Comparison of ENCODE assay signal across 24 mouse cellular contexts in genomic region chr14:13578101-13578500, GRCm38 (mm10).
DNase-seq lines count a peak whose midpoint lies in the region; ATAC-seq and TF ChIP-seq lines count a peak whose summit lies in the region.
"Had no signal": no experiment of that assay in that cellular context is flagged by ENCODE, and none has a peak within 500 bp of the region (broad histone marks: within the 10 kb centered on the region; RNA-seq: fewer than 3 reads in every experiment).

No protein-coding gene starts in this region.

- no peaks in the 10 kb centered on the region for H3K27me3 ChIP-seq in kidney, embryonic 14.5 days (ENCODE audit: control insufficient read depth, insufficient read depth, low read length)
- no peaks in the 10 kb centered on the region for H3K27me3 ChIP-seq in heart, embryonic 12.5 days (replicated peaks)
- H3K27me3 ChIP-seq: forebrain, embryonic 13.5 days had no signal

- TF ChIP-seq CTCF in bone marrow macrophage, adult 2 months (IDR thresholded peaks at IDR 0.05; ENCODE audit: low read depth, low read length): no peak

- no peak overlapping the region for H3K4me2 ChIP-seq in kidney, embryonic 14.5 days (replicated peaks; ENCODE audit: low read depth, low read length)
- H3K4me2 ChIP-seq in heart, embryonic 12.5 days: no peak overlapping the region
- H3K4me2 ChIP-seq: forebrain, embryonic 13.5 days; hindbrain, embryonic 14.5 days had no signal

- no peak overlapping the region for H3K9ac ChIP-seq in kidney, embryonic 14.5 days (ENCODE audit: low read depth, low read length)
- H3K9ac ChIP-seq in heart, embryonic 12.5 days: no peak overlapping the region
- H3K9ac ChIP-seq: forebrain, embryonic 13.5 days; hindbrain, embryonic 14.5 days had no signal

- no peaks in the 10 kb centered on the region for H3K4me1 ChIP-seq in kidney, embryonic 14.5 days (ENCODE audit: control insufficient read depth, insufficient read depth, low read length)
- H3K4me1 ChIP-seq in bone marrow macrophage, adult 2 months (ENCODE audit: control insufficient read depth, insufficient read depth, low read length): peaks cover 10% of the 10 kb centered on the region
- H3K4me1 ChIP-seq in heart, embryonic 12.5 days (replicated peaks): no peaks in the 10 kb centered on the region
- H3K4me1 ChIP-seq: forebrain, embryonic 10.5 days; forebrain, embryonic 13.5 days; heart, embryonic 10.5 days had no signal

- DNase-seq in kidney, adult 11 months: no peak
- peak; percentile 15 for DNase-seq in embryo, embryonic 10.5 days (ENCODE audit: low spot score)
- DNase-seq in mesoderm, embryonic 11.5 days (ENCODE audit: low read depth, low spot score): peak; percentile 9
- DNase-seq: adrenal gland, adult 8-10 months; adrenal gland, postnatal 36 days; cerebellum, adult 11 months; cerebellum, adult 2 months; cerebellum, adult 9-11 months; cerebellum, postnatal 25 days; gastrocnemius, postnatal 10 days; gastrocnemius, postnatal 36 days; heart, adult 2 months had no signal

- WGBS in kidney, embryonic 14.5 days: 35% methylated on average over 2 of the region's 2 CpGs
- 65% methylated on average over 2 of the region's 2 CpGs for WGBS in heart, embryonic 12.5 days

- H3K36me3 ChIP-seq in kidney, embryonic 14.5 days (ENCODE audit: control insufficient read depth, insufficient read depth, low read length): no peaks in the 10 kb centered on the region
- no peaks in the 10 kb centered on the region for H3K36me3 ChIP-seq in heart, embryonic 12.5 days
- H3K36me3 ChIP-seq: forebrain, embryonic 10.5 days; heart, embryonic 10.5 days had no signal

- H3K27ac ChIP-seq in kidney, embryonic 14.5 days (ENCODE audit: low read depth, low read length): no peak overlapping the region
- peak overlapping the region; percentile 90 for H3K27ac ChIP-seq in bone marrow macrophage, adult 2 months (ENCODE audit: insufficient read depth, low read depth, low read length)
- H3K27ac ChIP-seq in heart, embryonic 12.5 days (ENCODE audit: poor library complexity, severe bottlenecking): no peak overlapping the region
- H3K27ac ChIP-seq: forebrain, embryonic 10.5 days; forebrain, embryonic 13.5 days; heart, adult 2 months; heart, embryonic 10.5 days; hindbrain, embryonic 14.5 days; hindbrain, postnatal 0 days had no signal

- H3K9me3 ChIP-seq in kidney, embryonic 14.5 days (ENCODE audit: control insufficient read depth, low read length): no peaks in the 10 kb centered on the region
- no peaks in the 10 kb centered on the region for H3K9me3 ChIP-seq in heart, embryonic 12.5 days (replicated peaks)
- H3K9me3 ChIP-seq: forebrain, embryonic 10.5 days; forebrain, embryonic 13.5 days; heart, embryonic 10.5 days had no signal

- H3K4me3 ChIP-seq in kidney, embryonic 14.5 days (ENCODE audit: low read length): no peak overlapping the region
- H3K4me3 ChIP-seq in bone marrow macrophage, adult 2 months (ENCODE audit: insufficient read depth, low read length): no peak overlapping the region
- H3K4me3 ChIP-seq in heart, embryonic 12.5 days: no peak overlapping the region
- H3K4me3 ChIP-seq: forebrain, embryonic 10.5 days; forebrain, embryonic 13.5 days; heart, adult 2 months; heart, embryonic 10.5 days had no signal

- peak; percentile 79; the same call in 1 of the 2 replicates for ATAC-seq in kidney, embryonic 14.5 days (ENCODE audit: low FRiP score, low TSS enrichment)
- ATAC-seq in heart, embryonic 12.5 days (ENCODE audit: insufficient number of reproducible peaks, low FRiP score): no peak
- ATAC-seq: CD4-positive, CD25-positive, alpha-beta regulatory T cell, adult 4 months; forebrain, embryonic 13.5 days; forebrain, embryonic 16.5 days; hindbrain, postnatal 0 days; inflammation-experienced regulatory T-cells, adult 6 months; intestine, embryonic 16.5 days had no signal

- no peak for TF ChIP-seq POLR2A in bone marrow macrophage, adult 2 months (IDR thresholded peaks at IDR 0.05; ENCODE audit: borderline replicate concordance, low read depth, low read length)
